Mouse (Mus musculus) v-Abl transformed pro-B cells (cell line): ENCODE results near the gene Cd68.

Experiments
- in situ Hi-C, 2 experiments: fragments of 400-800 bp; cut with MboI; formaldehyde crosslinking; loops; one replicate each; pipeline ENCODE4 v1.15.1; 2025; ENCODE audit not compliant: unreplicated experiment in 2 of 2

Gene Cd68

DNA sequence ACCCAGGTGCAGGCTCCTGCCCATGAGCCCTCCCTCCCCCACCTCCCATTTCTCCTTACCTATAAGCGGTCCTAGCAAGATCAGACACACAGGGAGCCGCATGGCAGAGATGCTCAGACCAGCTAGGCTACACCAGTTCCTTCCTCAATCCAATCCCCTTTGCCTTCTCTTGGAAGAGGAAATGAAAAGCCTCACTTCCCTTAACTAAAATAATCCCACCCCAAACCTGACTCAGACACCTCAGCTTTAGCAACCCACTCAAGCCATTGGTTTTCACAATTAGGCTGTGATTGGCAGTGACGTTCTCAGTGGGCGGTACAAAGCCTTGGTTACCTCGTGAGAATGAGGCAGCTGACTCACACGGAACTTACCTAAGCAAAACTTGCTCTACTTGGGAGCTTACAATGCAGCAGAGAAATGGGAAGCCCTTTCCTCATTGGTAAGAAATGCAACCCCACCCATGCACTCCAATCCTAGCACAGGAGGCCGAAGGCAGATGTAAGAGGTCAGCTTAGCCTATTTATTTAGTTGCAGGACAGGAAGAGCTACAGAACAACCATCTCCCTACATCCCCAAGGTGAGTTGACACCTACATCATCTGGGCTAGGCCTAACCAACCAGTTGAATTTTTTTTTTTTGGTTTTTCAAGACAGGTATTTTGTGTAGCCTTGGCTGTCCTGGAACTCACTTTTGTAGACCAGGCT lies at the start of gene Cd68:
TSS of gene Cd68 (minus strand) at position 193 of the 704 bp plus-strand sequence.
- in situ Hi-C loops = no loop called here

GRCm38 (mm10) chr11:69715482-69715881 lies 49.5 kb upstream of the Cd68 start:
- in situ Hi-C loops = loop anchor here in 1 of 2 experiments (25.0 kb wide), 1 partner anchor 472 kb away; no protein-coding TSS in a partner anchor

DNA sequence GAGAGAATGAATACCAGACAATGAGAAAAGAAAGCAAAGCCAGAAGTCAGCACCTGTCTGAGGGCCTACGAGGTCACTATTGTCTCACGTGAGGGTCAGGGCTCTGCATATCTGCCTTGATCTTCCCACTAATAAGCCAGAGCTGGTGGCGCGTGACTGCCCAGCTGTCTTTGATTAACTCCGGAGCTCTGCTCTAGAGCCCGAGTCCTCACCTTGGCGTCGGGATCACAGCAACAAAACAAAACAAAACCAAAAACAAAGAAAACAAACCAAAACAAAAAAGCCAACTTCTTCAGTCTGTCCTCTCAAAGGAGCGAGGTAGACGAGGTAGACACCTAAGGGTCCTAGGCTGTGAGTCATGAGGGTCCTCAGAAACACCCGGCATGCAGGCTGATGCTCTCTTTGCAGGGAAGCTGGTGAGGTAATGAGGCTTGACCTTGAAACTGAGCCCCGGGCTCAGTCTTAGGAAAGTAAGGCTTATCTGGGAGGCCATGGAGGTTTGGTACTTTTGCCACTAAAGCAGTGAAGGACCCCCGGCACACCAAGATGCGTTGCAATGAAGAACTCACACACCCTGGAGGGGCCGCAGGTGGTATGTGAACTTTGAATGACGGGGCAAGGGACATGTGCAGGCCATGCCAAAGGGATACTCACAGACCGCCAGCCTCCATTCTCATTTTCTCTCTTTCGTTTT lies 48.8 kb upstream of the Cd68 start:
- in situ Hi-C loops = loop anchor here in 1 of 2 experiments (25.0 kb wide), 1 partner anchor 473 kb away; no protein-coding TSS in a partner anchor

- in situ Hi-C loops = loop anchor here in 1 of 2 experiments (25.0 kb wide), 1 partner anchor 474 kb away; no protein-coding TSS in a partner anchor
Measured at GRCm38 (mm10) chr11:69712954-69713672, 47.2 kb upstream of the Cd68 start.

DNA sequence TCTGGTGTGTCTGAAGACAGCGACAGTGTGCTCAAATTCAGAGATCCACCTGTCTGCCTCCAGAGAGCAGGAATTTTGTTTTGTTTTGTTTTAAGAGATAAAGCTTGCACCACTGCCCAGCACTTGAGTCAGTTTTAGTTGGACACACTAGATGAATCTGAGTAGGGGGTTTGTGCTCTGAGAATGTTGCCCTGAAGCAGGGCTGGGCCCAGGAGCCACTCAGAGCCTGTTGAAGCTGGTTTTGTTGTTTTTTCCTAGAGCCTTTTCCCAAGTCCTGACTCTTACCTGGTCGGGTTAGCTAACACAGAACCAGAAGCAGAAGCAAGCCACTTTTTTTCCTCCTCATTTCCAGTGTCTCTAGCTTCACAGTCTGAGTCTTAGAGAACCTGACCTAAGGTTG lies 45.1 kb upstream of the Cd68 start:
- in situ Hi-C loops = loop anchor here in 1 of 2 experiments (25.0 kb wide), 1 partner anchor 476 kb away; no protein-coding TSS in a partner anchor

GRCm38 (mm10) chr11:69710470-69710869 lies 44.5 kb upstream of the Cd68 start:
- in situ Hi-C loops = loop anchor here in 1 of 2 experiments (25.0 kb wide), 1 partner anchor 477 kb away; no protein-coding TSS in a partner anchor

- in situ Hi-C loops = loop anchor here in 1 of 2 experiments (25.0 kb wide), 1 partner anchor 478 kb away; no protein-coding TSS in a partner anchor
Measured at GRCm38 (mm10) chr11:69709554-69710446, 43.8 kb upstream of the Cd68 start.

- in situ Hi-C loops = loop anchor here in 1 of 2 experiments (25.0 kb wide), 1 partner anchor 479 kb away; no protein-coding TSS in a partner anchor
Measured at GRCm38 (mm10) chr11:69708614-69709265, 42.8 kb upstream of the Cd68 start.

DNA sequence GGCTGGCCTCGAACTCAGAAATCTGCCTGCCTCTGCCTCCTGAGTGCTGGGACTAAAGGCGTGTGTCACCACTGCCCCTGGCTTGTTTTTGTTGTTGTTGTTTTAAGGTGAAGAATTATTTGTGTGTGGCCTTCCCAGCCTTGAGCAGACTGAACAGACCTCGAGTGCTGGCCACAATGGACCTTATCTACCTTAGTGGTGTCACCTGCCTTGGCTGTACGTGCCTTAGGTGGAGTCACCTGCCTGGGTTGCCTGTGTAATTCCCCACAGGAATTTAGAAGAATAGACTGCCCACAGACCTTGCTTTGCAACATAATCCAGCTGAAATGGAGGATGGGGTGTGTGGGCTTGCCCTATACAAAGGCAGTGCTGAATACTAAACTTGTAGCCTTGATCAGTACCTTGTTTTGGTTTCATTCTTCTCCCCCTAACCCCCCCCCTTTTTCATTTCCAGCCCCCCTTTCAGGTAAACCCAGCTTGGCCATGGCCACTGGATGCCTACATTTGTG lies 42.0 kb upstream of the Cd68 start:
- in situ Hi-C loops = loop anchor here in 1 of 2 experiments (25.0 kb wide), 1 partner anchor 479 kb away; no protein-coding TSS in a partner anchor

- in situ Hi-C loops = loop anchor here in 1 of 2 experiments (25.0 kb wide), 1 partner anchor 480 kb away; no protein-coding TSS in a partner anchor
Measured at GRCm38 (mm10) chr11:69707480-69707847, 41.5 kb upstream of the Cd68 start.

- in situ Hi-C loops = loop anchor here in 1 of 2 experiments (25.0 kb wide), 1 partner anchor 480 kb away; no protein-coding TSS in a partner anchor
Measured at GRCm38 (mm10) chr11:69706775-69707479, 41.0 kb upstream of the Cd68 start.

DNA sequence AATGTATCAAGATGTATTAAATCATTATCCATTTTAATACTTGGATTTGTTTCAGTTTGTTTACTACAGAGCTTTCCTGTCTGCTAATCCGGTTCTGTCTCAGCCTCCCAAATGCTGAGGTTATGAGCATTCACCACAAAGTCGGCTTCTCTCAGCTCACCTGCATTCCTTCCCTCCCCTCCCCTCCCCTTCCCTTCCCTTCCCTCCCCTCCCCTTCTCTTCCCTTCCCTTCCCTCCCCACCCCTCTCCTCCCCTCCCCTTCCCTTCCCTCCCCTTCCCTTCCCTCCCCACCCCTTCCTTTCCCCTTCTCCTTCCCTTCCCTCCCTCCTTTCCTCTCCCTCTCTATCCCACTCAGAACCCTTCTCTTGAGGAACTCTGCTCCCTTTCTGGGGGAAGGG lies 38.7 kb upstream of the Cd68 start:
- in situ Hi-C loops = loop anchor here in 1 of 2 experiments (25.0 kb wide), 1 partner anchor 483 kb away; no protein-coding TSS in a partner anchor

- in situ Hi-C loops = loop anchor here in 1 of 2 experiments (25.0 kb wide), 1 partner anchor 483 kb away; no protein-coding TSS in a partner anchor
Measured at GRCm38 (mm10) chr11:69703814-69704612, 38.1 kb upstream of the Cd68 start.

DNA sequence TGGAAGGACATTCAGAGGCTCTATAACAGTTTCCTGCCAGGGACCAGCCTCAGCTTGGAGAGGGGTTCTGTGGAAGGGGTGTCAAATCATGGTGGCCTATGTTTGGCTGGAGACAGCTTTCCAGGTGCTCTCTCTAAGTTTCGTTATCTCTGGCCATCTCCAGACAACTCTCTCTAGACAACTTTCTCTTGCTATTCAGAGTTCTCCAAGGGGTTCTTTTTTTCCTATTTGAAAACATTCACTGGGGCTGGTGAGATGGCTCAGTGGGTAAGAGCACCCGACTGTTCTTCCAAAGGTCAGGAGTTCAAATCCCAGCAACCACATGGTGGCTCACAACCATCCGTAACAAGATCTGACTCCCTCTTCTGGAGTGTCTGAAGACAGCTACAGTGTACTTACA lies 37.4 kb upstream of the Cd68 start:
- in situ Hi-C loops = loop anchor here in 1 of 2 experiments (25.0 kb wide), 1 partner anchor 484 kb away; no protein-coding TSS in a partner anchor

- in situ Hi-C loops = loop anchor here in 1 of 2 experiments (25.0 kb wide), 1 partner anchor 484 kb away; no protein-coding TSS in a partner anchor
Measured at GRCm38 (mm10) chr11:69702886-69703285, 36.9 kb upstream of the Cd68 start.

GRCm38 (mm10) chr11:69699595-69699994 lies 33.6 kb upstream of the Cd68 start:
- in situ Hi-C loops = loop anchor here in 1 of 2 experiments (25.0 kb wide), 1 partner anchor 513 kb away; the partner anchor contains the start of genes Slc16a11 and Slc16a13

GRCm38 (mm10) chr11:69698574-69698973 lies 32.6 kb upstream of the Cd68 start:
- in situ Hi-C loops = loop anchor here in 1 of 2 experiments (25.0 kb wide), 1 partner anchor 514 kb away; the partner anchor contains the start of genes Slc16a11 and Slc16a13
